Mouse (Mus musculus) MEL (cell line): Measurements from ENCODE around the gene Acvr1. TPM values are rescaled to one million over a fixed set of nuclear protein-coding genes. Genes with fewer than 3 reads are reported as not detected.

ENCODE experiments used
- DNase-seq: peaks from one replicate; pipeline ENCODE4 v3.0.0; 2011; ENCODE audit warnings: low read depth, low spot score
- H3K27ac ChIP-seq: 2 replicates; pipeline ENCODE4 v1.5.1; 2012; ENCODE audit warnings: low read depth, mild to moderate bottlenecking, control low read depth, low read length, moderate library complexity; ENCODE audit not compliant: control insufficient read depth
- H3K27me3 ChIP-seq, 2 experiments: fragments of 150-350 bp in 1 of 2; sonication (generic) in 1 of 2; 2 replicates each; pipeline ENCODE4 v1.6.1; 2012; ENCODE audit warnings: low read length in 2 of 2, mild to moderate bottlenecking in 2 of 2, improper control_type of control experiment in 1 of 2, moderate library complexity in 1 of 2; ENCODE audit not compliant: insufficient read depth in 2 of 2, control insufficient read depth in 1 of 2
- H3K36me3 ChIP-seq, 2 experiments: 2 replicates each; pipeline ENCODE4 v1.6.1; 2012 to 2014; ENCODE audit warnings: low read length in 2 of 2, improper control_type of control experiment in 1 of 2, inconsistent platforms in 1 of 2, mild to moderate bottlenecking in 1 of 2; ENCODE audit not compliant: insufficient read depth in 2 of 2, control insufficient read depth in 1 of 2
- H3K4me1 ChIP-seq, 2 experiments: fragments of 150-350 bp in 1 of 2; sonication (generic) in 1 of 2; 2 replicates each; pipeline ENCODE4 v1.6.1; 2012; ENCODE audit warnings: low read length in 2 of 2, improper control_type of control experiment in 1 of 2, mild to moderate bottlenecking in 1 of 2; ENCODE audit not compliant: insufficient read depth in 2 of 2, control insufficient read depth in 1 of 2
- H3K4me3 ChIP-seq, 2 experiments: fragments of 150-350 bp in 1 of 2; sonication (generic) in 1 of 2; 2 replicates each; pipeline ENCODE4 v1.5.1; 2012; ENCODE audit warnings: low read depth in 2 of 2, low read length in 2 of 2, mild to moderate bottlenecking in 2 of 2, moderate library complexity in 2 of 2, control low read depth in 1 of 2, improper control_type of control experiment in 1 of 2; ENCODE audit not compliant: control insufficient read depth in 1 of 2, insufficient read depth in 1 of 2
- H3K79me2 ChIP-seq: 2 replicates; pipeline ENCODE4 v1.6.1; 2012; ENCODE audit warnings: mild to moderate bottlenecking, low read length, moderate library complexity; ENCODE audit not compliant: control insufficient read depth, poor library complexity, insufficient read depth
- H3K9ac ChIP-seq: 2 replicates; pipeline ENCODE4 v1.6.1; 2012; ENCODE audit warnings: low read depth, mild to moderate bottlenecking, control low read depth, low read length, moderate library complexity; ENCODE audit not compliant: control insufficient read depth, poor library complexity, severe bottlenecking
- H3K9me3 ChIP-seq: fragments of 150-350 bp; sonication (generic); replicated peaks from 2 replicates; pipeline ENCODE4 v1.6.1; 2012; ENCODE audit warnings: mild to moderate bottlenecking, low read length, improper control_type of control experiment, moderate library complexity; ENCODE audit not compliant: insufficient read depth
- CHD1 ChIP-seq: IDR thresholded peaks from 2 replicates; pipeline ENCODE4 v1.6.1; 2012; ENCODE audit warnings: low read depth, mild to moderate bottlenecking, inconsistent platforms, low read length, improper control_type of control experiment
- CTCF ChIP-seq, 3 experiments: IDR thresholded peaks in 2 of 3; conservative IDR thresholded peaks in 1 of 3; 2 replicates each; pipeline ENCODE4 v1.5.1; 2011 to 2012; ENCODE audit warnings: low read length in 3 of 3, low read depth in 2 of 3, mild to moderate bottlenecking in 2 of 3, improper control_type of control experiment in 1 of 3, inconsistent platforms in 1 of 3, mixed read lengths in 1 of 3, moderate library complexity in 1 of 3; ENCODE audit not compliant: control insufficient read depth in 1 of 3, insufficient read depth in 1 of 3, poor library complexity in 1 of 3, severe bottlenecking in 1 of 3
- ELF1 ChIP-seq: IDR thresholded peaks from 2 replicates; pipeline ENCODE4 v1.6.1; 2014; ENCODE audit warnings: low read depth, mild to moderate bottlenecking, inconsistent platforms, low read length, improper control_type of control experiment, moderate library complexity
- EP300 ChIP-seq, 2 experiments: IDR thresholded peaks; 2 replicates each; pipeline ENCODE4 v1.6.1; 2011; ENCODE audit warnings: improper control_type of control experiment in 2 of 2, low read length in 2 of 2, low read depth in 1 of 2, mild to moderate bottlenecking in 1 of 2
- GABPA ChIP-seq: IDR thresholded peaks from 2 replicates; pipeline ENCODE4 v1.6.1; 2012; ENCODE audit warnings: low read depth, mild to moderate bottlenecking, inconsistent platforms, low read length, improper control_type of control experiment, moderate library complexity
- GATA1 ChIP-seq: IDR thresholded peaks from 2 replicates; pipeline ENCODE4 v1.6.1; 2011; ENCODE audit warnings: low read depth, low read length, improper control_type of control experiment
- HCFC1 ChIP-seq: IDR thresholded peaks from 2 replicates; pipeline ENCODE4 v1.6.1; 2012; ENCODE audit warnings: low read depth, mild to moderate bottlenecking, inconsistent platforms, low read length, improper control_type of control experiment, moderate library complexity
- KAT2A ChIP-seq: conservative IDR thresholded peaks from 2 replicates; pipeline ENCODE4 v1.6.1; 2012; ENCODE audit warnings: low read depth, low read length, improper control_type of control experiment, inconsistent platforms
- MAFK ChIP-seq: IDR thresholded peaks from 2 replicates; pipeline ENCODE4 v1.6.1; 2011; ENCODE audit warnings: low read depth, mild to moderate bottlenecking, low read length, improper control_type of control experiment, borderline replicate concordance
- MAX ChIP-seq: IDR thresholded peaks from 2 replicates; pipeline ENCODE4 v1.6.1; 2011; ENCODE audit warnings: low read length, improper control_type of control experiment
- MEF2A ChIP-seq: IDR thresholded peaks from 2 replicates; pipeline ENCODE4 v1.6.1; 2014; ENCODE audit warnings: low read depth, mild to moderate bottlenecking, inconsistent platforms, low read length, improper control_type of control experiment; ENCODE audit not compliant: poor library complexity, insufficient replicate concordance, severe bottlenecking; ENCODE audit errors: extremely low read depth
- MXI1 ChIP-seq: IDR thresholded peaks from 2 replicates; pipeline ENCODE4 v1.6.1; 2011; ENCODE audit warnings: mild to moderate bottlenecking, low read depth, low read length, improper control_type of control experiment
- MYB ChIP-seq: IDR thresholded peaks from 2 replicates; pipeline ENCODE4 v1.6.1; 2011; ENCODE audit warnings: mild to moderate bottlenecking, low read depth, low read length, improper control_type of control experiment
- NELFE ChIP-seq: IDR thresholded peaks from 2 replicates; pipeline ENCODE4 v1.6.1; 2011; ENCODE audit warnings: low read depth, low read length, improper control_type of control experiment
- POLR2A ChIP-seq, 2 experiments: IDR thresholded peaks; 2 replicates each; pipeline ENCODE4 v1.6.1; 2011 to 2012; ENCODE audit warnings: low read length in 2 of 2, mild to moderate bottlenecking in 2 of 2, control low read depth in 1 of 2, improper control_type of control experiment in 1 of 2, low read depth in 1 of 2, moderate library complexity in 1 of 2; ENCODE audit not compliant: control insufficient read depth in 1 of 2, insufficient read depth in 1 of 2, poor library complexity in 1 of 2
- POLR2AphosphoS2 ChIP-seq: IDR thresholded peaks from 2 replicates; pipeline ENCODE4 v1.6.1; 2011; ENCODE audit warnings: low read length, improper control_type of control experiment
- RCOR1 ChIP-seq: IDR thresholded peaks from 2 replicates; pipeline ENCODE4 v1.6.1; 2012; ENCODE audit warnings: low read depth, mild to moderate bottlenecking, inconsistent platforms, low read length, improper control_type of control experiment
- SIN3A ChIP-seq: IDR thresholded peaks from 2 replicates; pipeline ENCODE4 v1.6.1; 2012; ENCODE audit warnings: low read length, improper control_type of control experiment, inconsistent platforms
- TAL1 ChIP-seq: IDR thresholded peaks from 2 replicates; pipeline ENCODE4 v1.6.1; 2012; ENCODE audit warnings: mild to moderate bottlenecking, inconsistent platforms, low read length, moderate library complexity, mixed read lengths
- UBTF ChIP-seq: IDR thresholded peaks from 2 replicates; pipeline ENCODE4 v1.6.1; 2012; ENCODE audit warnings: low read depth, mild to moderate bottlenecking, inconsistent platforms, low read length, improper control_type of control experiment, moderate library complexity, borderline replicate concordance; ENCODE audit not compliant: insufficient read depth
- ZMIZ1 ChIP-seq: IDR thresholded peaks from 2 replicates; pipeline ENCODE4 v1.6.1; 2012; ENCODE audit warnings: low read depth, mild to moderate bottlenecking, inconsistent platforms, low read length, improper control_type of control experiment, moderate library complexity
- polyA plus RNA-seq, 2 experiments: library from polyadenylated mRNA; stranded (reverse) in 1 of 2; unstranded in 1 of 2; fragments of >175 nt in 1 of 2; fragments of >200 nt in 1 of 2; gene quantifications; 2 replicates each; pipeline versions ENCODE4 v1.2.1 to v1.2.4; 2012; ENCODE audit warnings: low replicate concordance in 2 of 2, low read depth in 1 of 2; ENCODE audit not compliant: insufficient read length in 2 of 2, insufficient read depth in 1 of 2, missing spikeins in 1 of 2
- total RNA-seq: library from RNA; depleted of rRNA; stranded (reverse); fragments of 300-350 nt; gene quantifications from 2 replicates; pipeline ENCODE4 v1.2.3, GENCODE M21; 2012; rRNA removed

The Acvr1 gene
- total RNA-seq (not detected in 2 replicates), polyA plus RNA-seq (not detected)

DNA sequence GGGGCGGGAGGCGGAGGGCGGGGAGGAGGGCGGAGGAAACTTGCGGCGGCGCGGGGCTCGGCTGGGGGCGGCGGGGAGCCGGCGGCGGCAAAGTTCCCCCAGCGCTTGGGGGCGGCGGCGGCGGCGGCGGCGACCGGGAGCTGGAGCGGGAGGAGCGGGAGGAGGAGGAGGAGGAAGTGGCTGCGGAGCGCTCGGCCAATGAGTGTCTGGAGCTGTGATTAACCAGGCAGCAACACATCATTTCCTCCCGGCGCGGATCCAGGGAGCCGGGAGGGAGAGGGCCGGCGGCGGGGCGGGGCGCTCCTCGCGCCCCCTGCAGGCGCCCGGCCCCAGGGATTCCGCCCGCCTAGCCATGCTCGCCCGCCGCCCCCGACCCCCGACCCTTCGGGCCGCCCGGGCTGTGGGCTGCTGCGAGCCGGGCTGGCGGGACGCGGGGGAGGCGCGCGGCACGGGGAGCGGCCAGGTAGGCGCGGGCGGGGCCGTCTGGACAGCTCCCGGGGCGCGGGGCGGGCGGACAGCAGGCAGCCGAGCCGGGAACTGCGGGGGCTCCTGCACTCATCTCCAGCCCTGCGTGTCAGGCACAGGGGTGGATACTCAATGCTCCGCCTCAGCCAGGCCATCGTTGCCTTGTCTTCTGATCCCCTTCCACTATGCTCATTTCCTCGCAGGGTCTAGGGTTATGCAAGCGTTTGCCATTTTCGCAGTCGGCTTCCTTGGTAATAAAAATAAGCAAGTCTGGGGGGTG is at the start of gene Acvr1, which contains the start of gene Upp2:
TSS of gene Acvr1 (minus strand) at position 92 of the 745 bp plus-strand sequence.
TSS of gene Upp2 (plus strand) at position 233 of the 745 bp plus-strand sequence.
- Histone ChIP-seq H3K4me1 (no peaks in the 10 kb centered on the region), H3K9me3 (no peaks in the 10 kb centered on the region), H3K9ac (no peak within 1 kb of the TSS), H3K79me2 (no peaks in the 10 kb centered on the region), H3K4me3 (no peak within 1 kb of the TSS), H3K36me3 (no peaks in the 10 kb centered on the region), H3K27me3 (no peaks in the 10 kb centered on the region), H3K27ac (no peak within 1 kb of the TSS)
- TF ChIP-seq KAT2A (no peak), CHD1 (no peak)
- no peak for DNase-seq

DNA sequence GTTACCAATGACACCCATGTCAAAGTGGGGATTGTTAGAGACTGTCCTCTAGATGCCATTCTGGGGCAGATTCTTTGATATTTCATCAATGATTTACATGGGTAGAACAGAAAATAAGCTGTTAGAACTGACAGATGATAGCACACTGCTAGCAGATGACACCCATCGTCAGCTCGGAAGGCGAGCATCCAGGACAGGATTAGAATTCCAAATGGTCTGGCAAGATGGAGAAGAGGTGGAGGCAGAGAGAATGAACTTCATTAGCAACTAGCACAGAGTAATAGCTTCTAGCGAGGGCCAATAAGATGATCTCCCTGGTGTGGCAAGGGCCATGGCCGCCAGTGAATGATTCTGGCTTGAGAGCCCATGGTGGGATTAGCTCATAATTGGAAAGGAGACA is 48.8 kb upstream of the Acvr1 start:
- H3K27ac ChIP-seq: no peak overlapping the region
- no peak for DNase-seq
- H3K27me3 ChIP-seq: no peaks in the 10 kb centered on the region
- H3K4me3 ChIP-seq: no peak overlapping the region
- no peaks in the 10 kb centered on the region for H3K4me1 ChIP-seq
- no peaks in the 10 kb centered on the region for H3K36me3 ChIP-seq
- TF ChIP-seq RCOR1 (no peak), GATA1 (no peak), MYB (no peak), NELFE (no peak), POLR2A (IDR thresholded peaks at IDR 0.05; ENCODE audit: control insufficient read depth in 1 of 2, insufficient read depth in 1 of 2, low read depth in 1 of 2, low read length in 2 of 2, poor library complexity in 1 of 2) (no peak), MAX (no peak), TAL1 (no peak), ELF1 (no peak), MEF2A (no peak), GABPA (no peak), POLR2AphosphoS2 (no peak), SIN3A (no peak), EP300 (IDR thresholded peaks at IDR 0.05; ENCODE audit: low read depth in 1 of 2, low read length in 2 of 2) (no peak), CTCF (IDR thresholded peaks at IDR 0.05 in 2 of 3, conservative IDR thresholded peaks at IDR 0.05 in 1 of 3; ENCODE audit: control insufficient read depth in 1 of 3, insufficient read depth in 1 of 3, low read depth in 2 of 3, low read length in 3 of 3, poor library complexity in 1 of 3, severe bottlenecking in 1 of 3) (no peak), HCFC1 (no peak), MXI1 (no peak), MAFK (no peak), ZMIZ1 (no peak), UBTF (no peak)
- TF ChIP-seq, all 39 proteins: peak for 0
- H3K9ac ChIP-seq: no peak overlapping the region
- H3K9me3 ChIP-seq: no peaks in the 10 kb centered on the region
- no peaks in the 10 kb centered on the region for H3K79me2 ChIP-seq
